Mouse (Mus musculus): Measurements from ENCODE around the gene Gm20903. TPM values are rescaled to one million over a fixed set of nuclear protein-coding genes. Genes with fewer than 3 reads are reported as not detected.
"Not testable (repeated sequence)": the region's sequence is repeated elsewhere in the genome, so short reads cannot be mapped to it uniquely, and the experiment has no call there.

Gm20903 gene
- polyA plus RNA-seq (2015; fragmentation: Nextera tagmentation; extraction: Ambion mirVana) = not detected in 2 replicates

GRCm38 (mm10) chrY:73669015-73669414, at the start of gene Gm20903:
TSS of gene Gm20903 (plus strand) at chrY:73669315.
- not testable (repeated sequence) for H3K4me1 ChIP-seq; ATAC-seq (ENCODE audit: insufficient number of reproducible peaks, low FRiP score, low TSS enrichment, low read depth); H3K9me3 ChIP-seq (replicated peaks); H3K36me3 ChIP-seq; H3K4me2 ChIP-seq (replicated peaks); H3K4me3 ChIP-seq (replicated peaks); H3K27ac ChIP-seq (replicated peaks); H3K9ac ChIP-seq; H3K27me3 ChIP-seq
- 0% methylated on average over 1 of the region's 6 CpGs for WGBS
